Mouse (Mus musculus) embryonic stem cell, embryonic (primary cell): ENCODE data around the gene Gm20388.

Experiments used
- CTCF ChIA-PET, 4 experiments: fragments of 300-600 bp in 2 of 4; fragments of 350-600 bp in 2 of 4; sonication (Branson Sonifier 250); formaldehyde crosslinking; loops; one replicate each; lab custom pipeline; 2022; ENCODE audit warnings: inconsistent platforms in 2 of 4; lab: Charles Lee
- POLR2A ChIA-PET, 4 experiments: fragments of 300-600 bp in 2 of 4; fragments of 350-600 bp in 2 of 4; sonication (Branson Sonifier 250); formaldehyde crosslinking; loops; one replicate each; lab custom pipeline; 2022; ENCODE audit warnings: antibody characterized with exemption in 4 of 4, inconsistent platforms in 1 of 4; lab: Charles Lee

Gm20388 gene

GRCm38 (mm10) chr8:122520611-122521010, 2610.0 kb downstream of the Gm20388 start:
- POLR2A ChIA-PET, result interaction anchor here in 3 of 4 experiments (0.5 to 7.8 kb wide), 14 partner anchors 9 to 579 kb away, joined by 3 to 98 read pairs (median 3); partner anchors contain the start of genes Cdt1 (in 1 of the 3), Mvd (in 1 of the 3) and Zfpm1 (in 1 of the 3)

GRCm38 (mm10) chr8:122522796-122523651, 2612.4 kb downstream of the Gm20388 start:
- CTCF ChIA-PET, result interaction anchor here (0.6 to 4.1 kb wide), 23 partner anchors 8 to 677 kb away, joined by 3 to 22 read pairs (median 4); partner anchors contain the start of genes Piezo1 (in 3 of the 4), Aprt (in 1 of the 4), Galns (in 1 of the 4) and Mvd (in 1 of the 4)
- POLR2A ChIA-PET, result interaction anchor here (0.5 to 17.0 kb wide), 138 partner anchors 9 to 1144 kb away, joined by 3 to 520 read pairs (median 4); partner anchors contain the start of genes Cdt1 (in 4 of the 4), Aprt (in 3 of the 4), Mvd (in 3 of the 4) and Piezo1 (in 3 of the 4)

More at GRCm38 (mm10) chr8:122520611-122521010, 2610.0 kb downstream of the Gm20388 start:
- CTCF ChIA-PET, result interaction anchor here in 1 of 4 experiments (0.6 to 0.7 kb wide), 2 partner anchors 21 to 371 kb away, joined by 4 read pairs; no protein-coding TSS in a partner anchor

GRCm38 (mm10) chr8:122523652-122524360, 2613.2 kb downstream of the Gm20388 start:
- CTCF ChIA-PET, result interaction anchor here (0.6 to 4.1 kb wide), 15 partner anchors 13 to 242 kb away, joined by 3 to 22 read pairs (median 4); partner anchors contain the start of genes Piezo1 (in 3 of the 4), Mvd (in 1 of the 4) and Zfpm1 (in 1 of the 4)
- POLR2A ChIA-PET, result interaction anchor here (0.5 to 17.0 kb wide), 123 partner anchors 8 to 1198 kb away, joined by 3 to 520 read pairs (median 5); partner anchors contain the start of genes Cdt1 (in 4 of the 4), Mvd (in 3 of the 4), Piezo1 (in 3 of the 4) and Aprt (in 2 of the 4)

DNA sequence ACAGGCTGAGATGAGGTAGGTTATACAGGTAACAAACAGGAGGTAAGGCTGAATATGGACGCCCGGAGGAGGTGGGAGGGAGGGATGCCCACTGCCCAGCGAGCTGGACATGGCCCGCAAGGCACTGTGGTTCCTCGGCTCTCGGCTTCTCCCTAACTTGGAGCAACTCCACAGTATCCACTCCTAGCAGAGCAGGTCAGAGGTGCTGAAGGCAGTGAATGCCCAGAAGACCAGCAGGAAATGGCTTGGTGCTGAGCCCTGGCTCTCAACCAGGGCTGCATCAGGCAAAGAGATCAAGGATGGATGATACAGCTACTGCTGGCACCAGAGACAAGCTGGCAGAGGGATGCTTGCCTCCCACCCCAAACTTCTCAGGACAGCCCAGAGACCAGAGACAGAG, 2613.9 kb downstream of the Gm20388 start:
- ChIA-PET CTCF (interaction anchor here in 2 of 4 experiments (1.0 to 4.1 kb wide), 4 partner anchors 12 to 35 kb away, joined by 3 to 22 read pairs (median 7); partner anchors contain the start of gene Piezo1 (in 1 of the 2)), POLR2A (interaction anchor here (0.7 to 17.0 kb wide), 57 partner anchors 8 to 1197 kb away, joined by 3 to 520 read pairs (median 8); partner anchors contain the start of genes Cdt1 (in 3 of the 4), Mvd (in 3 of the 4), Aprt (in 2 of the 4) and Cyba (in 2 of the 4))

DNA sequence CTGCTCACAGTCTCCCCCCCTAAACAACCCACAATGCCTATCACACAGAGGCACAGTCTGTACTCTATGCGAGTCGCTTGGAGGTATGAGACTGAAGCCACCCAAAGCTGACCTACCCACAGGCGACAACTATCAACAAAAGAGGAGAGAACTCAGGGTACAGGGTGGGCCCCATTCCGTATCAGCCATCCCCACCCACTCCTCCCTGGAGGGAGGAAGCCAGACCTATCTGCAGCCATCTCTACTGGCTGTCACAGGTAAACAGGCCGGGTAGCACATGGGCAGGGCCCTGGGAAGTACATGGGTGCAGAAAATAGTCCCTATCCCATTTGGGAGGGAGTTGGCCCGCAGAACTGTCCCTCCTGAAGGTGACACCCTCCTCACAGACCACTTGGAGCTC, 2614.4 kb downstream of the Gm20388 start:
- CTCF ChIA-PET, result interaction anchor here in 3 of 4 experiments (0.5 to 4.1 kb wide), 8 partner anchors 12 to 294 kb away, joined by 3 to 22 read pairs (median 4); partner anchors contain the start of gene Piezo1 (in 1 of the 3)

GRCm38 (mm10) chr8:122526084-122526483, 2615.4 kb downstream of the Gm20388 start:
- ChIA-PET POLR2A (interaction anchor here in 3 of 4 experiments (0.8 to 17.0 kb wide), 15 partner anchors 9 to 185 kb away, joined by 3 to 520 read pairs (median 59); partner anchors contain the start of genes Cdt1 (in 2 of the 3), Piezo1 (in 2 of the 3) and Aprt (in 1 of the 3)), CTCF (interaction anchor here in 3 of 4 experiments (0.6 to 4.1 kb wide), 4 partner anchors 11 to 29 kb away, joined by 3 to 22 read pairs (median 3); partner anchors contain the start of gene Piezo1 (in 1 of the 3))

More for the DNA sequence above, 2614.4 kb downstream of the Gm20388 start:
- POLR2A ChIA-PET, result interaction anchor here (0.7 to 17.0 kb wide), 30 partner anchors 7 to 710 kb away, joined by 3 to 520 read pairs (median 24); partner anchors contain the start of genes Aprt (in 2 of the 4), Cdt1 (in 2 of the 4), Mvd (in 2 of the 4) and Piezo1 (in 2 of the 4)

- ChIA-PET POLR2A (interaction anchor here in 3 of 4 experiments (0.5 to 17.0 kb wide), 12 partner anchors 10 to 797 kb away, joined by 3 to 520 read pairs (median 80); partner anchors contain the start of genes Cdt1 (in 2 of the 3), Piezo1 (in 2 of the 3) and Aprt (in 1 of the 3)), CTCF (interaction anchor here in 2 of 4 experiments (1.2 to 1.4 kb wide), 2 partner anchors 12 to 25 kb away, joined by 3 to 4 read pairs; partner anchors contain the start of gene Piezo1 (in 1 of the 2))
Measured at GRCm38 (mm10) chr8:122526526-122527170, 2616.0 kb downstream of the Gm20388 start.

DNA sequence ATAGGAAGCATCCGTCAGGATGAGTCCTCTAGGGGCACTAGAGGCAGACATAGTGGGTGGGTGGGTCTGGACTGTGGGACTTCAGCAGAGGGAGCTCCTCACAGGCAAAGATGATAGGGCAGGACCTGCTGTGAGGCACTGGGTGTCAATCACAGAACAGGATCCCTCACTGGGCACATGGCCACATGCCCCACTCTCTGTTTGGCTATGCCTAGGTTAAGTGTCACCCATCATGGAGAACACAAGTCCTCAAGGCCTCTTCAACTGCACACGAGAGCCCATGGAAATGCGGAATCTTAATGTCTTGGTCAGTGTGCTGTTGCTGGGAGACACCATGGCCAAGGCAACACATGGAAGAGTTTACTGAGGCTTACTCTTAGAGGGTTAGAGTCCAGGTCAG, 2617.3 kb downstream of the Gm20388 start:
- CTCF ChIA-PET, result interaction anchor here in 2 of 4 experiments (1.0 kb wide), 2 partner anchors 9 to 15 kb away, joined by 3 to 6 read pairs; no protein-coding TSS in a partner anchor
- POLR2A ChIA-PET, result interaction anchor here in 3 of 4 experiments (0.5 to 17.0 kb wide), 15 partner anchors 9 to 280 kb away, joined by 3 to 520 read pairs (median 5); partner anchors contain the start of genes Cdt1 (in 2 of the 3), Piezo1 (in 2 of the 3), Aprt (in 1 of the 3) and Snai3 (in 1 of the 3)

DNA sequence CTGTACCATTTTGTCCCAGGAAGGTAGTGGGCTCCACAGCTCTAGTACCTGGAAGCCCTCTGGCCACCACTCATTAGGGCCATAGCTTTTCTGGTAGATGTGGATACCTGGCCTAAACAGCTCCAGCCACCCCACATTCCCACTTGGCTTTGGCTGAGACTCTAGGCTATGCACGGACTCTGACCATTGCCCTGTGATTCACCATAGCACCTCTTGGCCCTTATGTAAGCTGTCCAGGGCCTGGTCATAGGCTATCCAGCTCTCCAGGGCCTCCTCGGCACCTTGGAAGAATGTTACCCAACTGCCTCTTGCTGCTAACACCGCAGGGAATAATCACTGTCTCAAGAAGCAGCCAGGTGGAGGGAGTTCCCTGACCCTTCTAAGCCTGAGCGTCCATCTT, 2618.5 kb downstream of the Gm20388 start:
- POLR2A ChIA-PET, result interaction anchor here in 3 of 4 experiments (1.1 to 17.0 kb wide), 8 partner anchors 8 to 42 kb away, joined by 3 to 520 read pairs (median 50); partner anchors contain the start of genes Cdt1 (in 2 of the 3), Piezo1 (in 2 of the 3) and Aprt (in 1 of the 3)

GRCm38 (mm10) chr8:122531312-122531711, 2620.7 kb downstream of the Gm20388 start:
- CTCF ChIA-PET, result interaction anchor here in 2 of 4 experiments (0.6 to 0.8 kb wide), 2 partner anchors 28 to 511 kb away, joined by 3 to 4 read pairs; no protein-coding TSS in a partner anchor

More for the DNA sequence above, 2618.5 kb downstream of the Gm20388 start:
- CTCF ChIA-PET, result interaction anchor here in 2 of 4 experiments (0.6 to 0.9 kb wide), 2 partner anchors 32 to 47 kb away, joined by 3 read pairs; no protein-coding TSS in a partner anchor

GRCm38 (mm10) chr8:122537033-122537432, 2626.4 kb downstream of the Gm20388 start:
- ChIA-PET CTCF (interaction anchor here in 2 of 4 experiments (0.8 to 1.5 kb wide), 9 partner anchors 9 to 37 kb away, joined by 3 to 8 read pairs (median 4); partner anchors contain the start of gene Piezo1 (in 2 of the 2)), POLR2A (interaction anchor here (0.6 to 21.5 kb wide), 27 partner anchors 5 to 655 kb away, joined by 3 to 520 read pairs (median 4); partner anchors contain the start of genes Cdt1 (in 2 of the 4), Piezo1 (in 2 of the 4), Mvd (in 1 of the 4) and Zfpm1 (in 1 of the 4))

More at GRCm38 (mm10) chr8:122531312-122531711, 2620.7 kb downstream of the Gm20388 start:
- POLR2A ChIA-PET, result interaction anchor here in 2 of 4 experiments (0.5 to 21.5 kb wide), 11 partner anchors 1 to 39 kb away, joined by 3 to 520 read pairs (median 3); partner anchors contain the start of gene Piezo1 (in 2 of the 2)

DNA sequence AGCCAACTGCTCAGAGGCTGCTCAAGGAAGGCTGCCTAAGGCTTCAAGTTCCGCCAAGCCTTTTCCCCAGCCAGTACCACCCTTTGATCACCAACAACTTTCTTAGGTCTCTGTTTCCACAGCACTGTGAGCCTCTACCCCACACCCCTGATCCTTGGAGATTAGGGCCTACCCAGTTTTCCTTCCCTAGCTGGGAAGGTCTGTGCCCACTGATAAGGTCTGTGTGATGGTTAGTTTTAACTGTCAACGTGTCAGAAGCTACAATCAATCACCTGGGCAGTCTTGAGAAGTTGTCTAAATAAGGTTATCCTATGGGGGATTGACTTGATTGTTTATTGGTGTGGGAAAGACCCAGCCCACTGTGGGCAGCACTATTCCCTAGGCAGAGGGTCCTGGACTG, 2627.2 kb downstream of the Gm20388 start:
- CTCF ChIA-PET, result interaction anchor here in 2 of 4 experiments (1.0 to 1.5 kb wide), 7 partner anchors 10 to 38 kb away, joined by 3 to 8 read pairs (median 4); partner anchors contain the start of gene Piezo1 (in 1 of the 2)
- POLR2A ChIA-PET, result interaction anchor here (0.5 to 21.5 kb wide), 19 partner anchors 4 to 93 kb away, joined by 3 to 520 read pairs (median 6); partner anchors contain the start of genes Piezo1 (in 2 of the 4) and Cdt1 (in 1 of the 4)

- POLR2A ChIA-PET, result interaction anchor here (0.5 to 21.5 kb wide), 15 partner anchors 3 to 30 kb away, joined by 3 to 520 read pairs (median 9); partner anchors contain the start of genes Piezo1 (in 2 of the 4) and Cdt1 (in 1 of the 4)
- CTCF ChIA-PET, result interaction anchor here in 1 of 4 experiments (1.0 to 1.5 kb wide), 2 partner anchors 10 to 13 kb away, joined by 3 to 4 read pairs; no protein-coding TSS in a partner anchor
Measured at GRCm38 (mm10) chr8:122538310-122539076, 2627.9 kb downstream of the Gm20388 start.

- POLR2A ChIA-PET, result interaction anchor here in 3 of 4 experiments (0.5 to 21.5 kb wide), 15 partner anchors 9 to 185 kb away, joined by 3 to 520 read pairs (median 4); partner anchors contain the start of genes Cdt1 (in 1 of the 3), Galns (in 1 of the 3) and Trappc2l (in 1 of the 3)
- CTCF ChIA-PET, result interaction anchor here in 2 of 4 experiments (1.0 to 1.3 kb wide), 2 partner anchors 14 to 106 kb away, joined by 3 read pairs; no protein-coding TSS in a partner anchor
Measured at GRCm38 (mm10) chr8:122544138-122544537, 2633.5 kb downstream of the Gm20388 start.
